Mouse (Mus musculus): ENCODE results near the gene Piezo1. TPM values are rescaled to one million over a fixed set of nuclear protein-coding genes. Genes with fewer than 3 reads are reported as not detected.

Gene Piezo1
- polyA plus RNA-seq, 1 experiment: 6.8 TPM

DNA sequence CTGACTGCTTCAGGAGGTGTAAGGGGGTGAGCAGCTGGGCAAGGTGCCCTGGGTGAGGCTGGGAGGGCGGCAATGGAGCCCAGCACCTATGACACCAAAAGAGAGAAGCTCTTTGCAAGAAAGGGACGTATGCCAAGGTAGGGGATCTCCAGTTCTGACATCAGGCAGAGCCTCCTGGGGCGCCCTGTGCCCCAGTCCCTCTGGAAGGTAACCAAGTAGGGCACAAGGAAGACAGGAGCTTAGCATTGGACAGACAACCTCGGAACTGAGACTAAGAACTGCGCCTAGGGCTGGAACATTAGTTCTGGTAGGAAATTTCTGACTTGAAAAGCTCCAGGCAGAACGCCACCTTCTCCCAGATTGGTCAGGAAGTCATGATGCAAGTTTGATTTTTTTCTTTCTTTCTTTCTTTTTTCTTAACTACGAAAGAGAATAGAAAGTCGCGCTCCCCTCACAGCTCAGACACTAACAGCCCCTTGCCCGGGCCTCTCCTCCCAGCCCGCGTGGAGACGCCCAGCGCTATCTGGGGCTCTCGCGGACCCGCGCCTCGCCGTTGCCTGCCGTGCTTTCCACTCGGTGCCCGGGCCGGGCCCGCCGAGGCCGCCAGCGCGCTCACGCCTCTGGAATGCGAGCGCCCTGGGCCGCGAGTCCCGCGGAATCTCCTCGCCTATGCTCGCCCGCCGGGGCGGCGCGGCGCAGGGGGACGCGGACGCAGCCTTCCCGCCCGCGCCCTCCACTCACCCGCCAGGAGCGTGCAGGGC lies 715 bp downstream of the Piezo1 start:
- H3K27me3 ChIP-seq (ENCODE audit: control insufficient read depth, insufficient read depth, low read length): no peaks in the 10 kb centered on the region
- peak overlapping the region; percentile 72 for H3K4me3 ChIP-seq (ENCODE audit: control insufficient read depth, low read depth, low read length)
- TF ChIP-seq CTCF (IDR thresholded peaks at IDR 0.05; ENCODE audit: control insufficient read depth, insufficient read depth, insufficient replicate concordance, low read depth, low read length) (no peak), POLR2A (IDR thresholded peaks at IDR 0.05; ENCODE audit: control insufficient read depth, low read depth, low read length) (no peak)
- no peaks in the 10 kb centered on the region for H3K36me3 ChIP-seq (ENCODE audit: control insufficient read depth, insufficient read depth, low read length)
- H3K27ac ChIP-seq (ENCODE audit: control insufficient read depth, insufficient read depth, low read depth, low read length): no peak overlapping the region
- peaks cover 29% of the 10 kb centered on the region for H3K4me1 ChIP-seq (ENCODE audit: control insufficient read depth, insufficient read depth, low read length)

DNA sequence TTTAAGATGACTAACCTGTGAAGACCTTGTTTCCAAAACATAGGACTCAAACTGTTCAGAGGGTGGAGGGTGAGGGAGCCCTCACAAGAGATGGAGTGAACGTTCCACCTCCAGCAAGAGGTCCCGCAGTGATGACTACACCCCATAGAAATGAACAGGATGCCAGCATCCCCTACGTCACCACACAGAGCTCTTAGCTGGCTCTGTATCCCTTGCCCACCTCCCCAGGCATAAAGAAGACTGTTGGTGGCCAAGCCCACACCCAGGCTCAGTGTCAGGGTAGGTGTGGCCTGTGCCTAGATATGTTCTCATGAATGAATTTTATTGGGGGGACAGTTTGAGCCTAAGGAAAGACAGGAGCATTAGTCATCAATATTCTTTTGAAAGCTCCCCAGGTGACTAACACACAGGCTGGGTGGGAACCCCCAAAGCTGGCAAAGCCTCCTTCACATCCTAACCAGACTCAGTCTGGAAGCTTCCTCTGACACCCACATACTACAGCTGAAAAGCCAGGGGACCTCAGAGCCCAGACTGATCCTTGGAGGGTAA lies 2.2 kb downstream of the Piezo1 start:
- Histone ChIP-seq H3K27ac (ENCODE audit: control insufficient read depth, insufficient read depth, low read depth, low read length) (no peak overlapping the region), H3K4me1 (ENCODE audit: control insufficient read depth, insufficient read depth, low read length) (peaks cover 29% of the 10 kb centered on the region), H3K4me3 (ENCODE audit: control insufficient read depth, low read depth, low read length) (no peak overlapping the region), H3K27me3 (ENCODE audit: control insufficient read depth, insufficient read depth, low read length) (no peaks in the 10 kb centered on the region), H3K36me3 (ENCODE audit: control insufficient read depth, insufficient read depth, low read length) (no peaks in the 10 kb centered on the region)
- no peak for TF ChIP-seq POLR2A (IDR thresholded peaks at IDR 0.05; ENCODE audit: control insufficient read depth, low read depth, low read length)
- no peak for TF ChIP-seq CTCF (IDR thresholded peaks at IDR 0.05; ENCODE audit: control insufficient read depth, insufficient read depth, insufficient replicate concordance, low read depth, low read length)

DNA sequence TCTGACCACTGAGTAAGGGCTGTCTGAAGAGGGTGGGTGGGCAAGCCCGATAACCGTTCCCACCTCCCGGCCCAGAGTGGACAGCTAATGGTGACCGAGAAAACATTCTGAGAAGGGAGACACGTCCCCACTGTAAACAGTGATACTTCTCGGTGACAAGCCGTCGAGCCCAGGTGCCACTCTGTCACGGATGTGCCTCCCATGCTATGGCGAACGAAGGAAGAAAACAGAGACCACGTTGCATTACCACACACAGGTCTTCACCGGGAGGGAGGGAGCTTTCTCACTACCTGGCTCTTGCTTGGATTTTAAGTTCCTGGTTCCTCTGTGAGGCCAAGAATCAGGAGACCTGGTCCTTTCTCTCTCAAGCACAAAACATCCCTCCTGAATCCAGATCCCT lies 2.8 kb downstream of the Piezo1 start:
- Histone ChIP-seq H3K4me3 (ENCODE audit: control insufficient read depth, low read depth, low read length) (no peak overlapping the region), H3K27me3 (ENCODE audit: control insufficient read depth, insufficient read depth, low read length) (no peaks in the 10 kb centered on the region), H3K27ac (ENCODE audit: control insufficient read depth, insufficient read depth, low read depth, low read length) (no peak overlapping the region), H3K4me1 (ENCODE audit: control insufficient read depth, insufficient read depth, low read length) (peaks cover 29% of the 10 kb centered on the region), H3K36me3 (ENCODE audit: control insufficient read depth, insufficient read depth, low read length) (no peaks in the 10 kb centered on the region)
- no peak for TF ChIP-seq POLR2A (IDR thresholded peaks at IDR 0.05; ENCODE audit: control insufficient read depth, low read depth, low read length)

DNA sequence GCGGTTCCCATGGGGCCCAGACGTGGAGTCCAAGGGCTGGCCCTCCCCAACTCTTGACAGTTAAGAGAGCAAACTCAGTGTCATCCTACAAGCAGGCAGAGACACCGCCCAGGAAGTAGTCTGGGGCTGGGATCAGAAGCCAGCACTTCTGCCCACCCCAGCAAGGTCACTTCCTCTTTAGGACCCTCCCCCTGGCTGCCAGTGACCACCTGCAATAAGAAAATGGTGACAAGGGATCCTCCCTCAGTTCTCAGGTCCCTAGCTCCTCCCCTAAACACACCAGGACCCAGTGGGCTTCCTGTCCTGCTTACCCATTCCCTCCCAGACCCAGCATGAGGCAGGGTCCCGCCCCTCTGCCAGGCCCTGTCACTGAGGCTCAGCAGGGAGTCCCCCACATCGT lies 3.3 kb downstream of the Piezo1 start:
- TF ChIP-seq POLR2A (IDR thresholded peaks at IDR 0.05; ENCODE audit: control insufficient read depth, low read depth, low read length): no peak
- TF ChIP-seq CTCF (IDR thresholded peaks at IDR 0.05; ENCODE audit: control insufficient read depth, insufficient read depth, insufficient replicate concordance, low read depth, low read length): no peak
- H3K36me3 ChIP-seq (ENCODE audit: control insufficient read depth, insufficient read depth, low read length): no peaks in the 10 kb centered on the region
- H3K4me1 ChIP-seq (ENCODE audit: control insufficient read depth, insufficient read depth, low read length): peaks cover 29% of the 10 kb centered on the region
- no peak overlapping the region for H3K27ac ChIP-seq (ENCODE audit: control insufficient read depth, insufficient read depth, low read depth, low read length)
- no peaks in the 10 kb centered on the region for H3K27me3 ChIP-seq (ENCODE audit: control insufficient read depth, insufficient read depth, low read length)
- no peak overlapping the region for H3K4me3 ChIP-seq (ENCODE audit: control insufficient read depth, low read depth, low read length)

DNA sequence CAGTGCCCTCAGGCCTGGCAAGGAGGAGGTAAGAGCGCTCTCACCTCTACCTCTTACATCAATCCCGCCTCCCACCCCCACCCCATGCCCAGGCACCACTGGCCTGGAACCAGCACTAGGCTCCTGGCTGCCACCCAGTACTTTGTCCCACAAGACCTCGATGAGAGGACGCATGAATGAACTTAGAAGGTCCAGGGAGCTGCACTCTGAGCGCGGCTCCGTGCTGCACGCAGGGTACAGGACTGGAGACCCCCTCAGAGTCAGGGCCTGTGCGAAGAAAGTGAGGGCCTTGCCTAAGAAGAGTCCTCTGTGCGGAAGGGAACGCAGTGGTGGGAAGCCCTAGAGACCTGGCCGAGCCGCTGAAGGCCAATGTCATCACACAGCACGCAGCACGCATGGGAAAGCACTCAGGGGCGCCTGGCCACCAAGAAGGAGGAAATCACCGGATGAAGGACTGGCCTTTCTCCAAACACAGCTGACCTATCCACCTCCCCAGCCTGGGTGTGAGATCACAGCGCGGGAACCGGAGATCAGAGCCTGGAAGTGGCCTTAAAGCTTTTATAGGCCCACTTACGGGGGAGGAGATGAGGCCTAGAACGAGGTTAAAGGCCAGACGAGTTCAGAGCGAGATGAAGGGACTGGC lies 4.2 kb downstream of the Piezo1 start:
- Histone ChIP-seq H3K36me3 (ENCODE audit: control insufficient read depth, insufficient read depth, low read length) (no peaks in the 10 kb centered on the region), H3K27me3 (ENCODE audit: control insufficient read depth, insufficient read depth, low read length) (no peaks in the 10 kb centered on the region), H3K27ac (ENCODE audit: control insufficient read depth, insufficient read depth, low read depth, low read length) (no peak overlapping the region), H3K4me3 (ENCODE audit: control insufficient read depth, low read depth, low read length) (no peak overlapping the region), H3K4me1 (ENCODE audit: control insufficient read depth, insufficient read depth, low read length) (peaks cover 26% of the 10 kb centered on the region)
- TF ChIP-seq CTCF (IDR thresholded peaks at IDR 0.05; ENCODE audit: control insufficient read depth, insufficient read depth, insufficient replicate concordance, low read depth, low read length) (no peak), POLR2A (IDR thresholded peaks at IDR 0.05; ENCODE audit: control insufficient read depth, low read depth, low read length) (no peak)

DNA sequence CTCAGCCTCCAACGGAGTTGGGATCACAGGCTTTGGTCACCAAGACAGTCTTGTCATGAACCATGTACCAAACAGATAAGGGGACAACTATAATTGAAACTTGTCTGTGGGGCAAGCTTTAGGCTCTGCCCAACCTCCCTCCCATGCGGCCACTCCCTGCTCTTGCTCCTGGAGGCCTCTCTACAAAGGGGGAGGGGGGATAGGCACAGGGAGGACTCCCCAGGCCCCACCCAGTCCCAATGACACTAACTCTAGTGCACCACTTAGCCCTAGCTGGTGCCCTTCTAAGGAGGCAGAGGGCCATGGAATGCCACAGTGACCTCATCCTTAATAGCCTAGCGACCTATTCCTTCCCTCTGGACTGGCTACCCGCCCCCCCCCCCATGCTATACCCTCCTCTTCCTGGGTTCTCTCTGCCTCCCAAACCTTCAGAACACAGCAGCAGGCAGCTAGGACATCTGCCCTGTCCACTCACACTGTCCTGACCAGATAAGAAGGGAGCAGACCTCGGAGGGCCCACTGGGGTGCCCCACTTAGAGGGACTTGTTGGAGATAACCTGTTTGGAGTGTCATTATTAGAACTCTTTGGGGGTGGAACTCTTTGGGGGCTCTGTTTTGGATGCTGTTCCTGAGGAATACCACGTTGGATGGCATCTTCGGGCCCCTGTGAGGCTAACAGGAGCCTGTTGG lies 4.9 kb downstream of the Piezo1 start:
- H3K27me3 ChIP-seq (ENCODE audit: control insufficient read depth, insufficient read depth, low read length): no peaks in the 10 kb centered on the region
- no peak overlapping the region for H3K4me3 ChIP-seq (ENCODE audit: control insufficient read depth, low read depth, low read length)
- H3K27ac ChIP-seq (ENCODE audit: control insufficient read depth, insufficient read depth, low read depth, low read length): no peak overlapping the region
- no peaks in the 10 kb centered on the region for H3K36me3 ChIP-seq (ENCODE audit: control insufficient read depth, insufficient read depth, low read length)
- TF ChIP-seq CTCF (IDR thresholded peaks at IDR 0.05; ENCODE audit: control insufficient read depth, insufficient read depth, insufficient replicate concordance, low read depth, low read length): no peak
- TF ChIP-seq POLR2A (IDR thresholded peaks at IDR 0.05; ENCODE audit: control insufficient read depth, low read depth, low read length): no peak
- H3K4me1 ChIP-seq (ENCODE audit: control insufficient read depth, insufficient read depth, low read length): peaks cover 25% of the 10 kb centered on the region

DNA sequence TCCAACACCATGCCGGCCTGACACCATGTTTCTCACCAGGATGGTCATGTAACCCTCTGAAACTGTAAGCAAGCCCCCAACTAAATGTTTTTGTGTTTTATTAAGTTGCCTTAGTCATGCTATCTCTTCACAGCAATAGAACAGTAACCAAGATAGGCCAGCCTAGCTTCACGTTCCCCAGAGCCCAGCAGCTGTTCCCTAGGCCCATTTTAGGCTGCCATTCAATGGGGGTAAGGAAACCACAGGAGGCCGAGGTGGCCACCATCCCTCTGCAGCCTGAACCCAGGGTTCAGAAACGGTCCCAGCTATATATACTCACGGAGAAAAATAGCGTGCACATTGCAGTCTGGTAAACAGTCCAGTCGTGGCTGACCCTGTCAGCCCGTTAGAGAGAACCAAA lies 7.0 kb downstream of the Piezo1 start:
- TF ChIP-seq CTCF (IDR thresholded peaks at IDR 0.05; ENCODE audit: control insufficient read depth, insufficient read depth, insufficient replicate concordance, low read depth, low read length) (no peak), POLR2A (IDR thresholded peaks at IDR 0.05; ENCODE audit: control insufficient read depth, low read depth, low read length) (no peak)
- Histone ChIP-seq H3K4me3 (ENCODE audit: control insufficient read depth, low read depth, low read length) (no peak overlapping the region), H3K27ac (ENCODE audit: control insufficient read depth, insufficient read depth, low read depth, low read length) (no peak overlapping the region), H3K36me3 (ENCODE audit: control insufficient read depth, insufficient read depth, low read length) (no peaks in the 10 kb centered on the region), H3K27me3 (ENCODE audit: control insufficient read depth, insufficient read depth, low read length) (no peaks in the 10 kb centered on the region), H3K4me1 (ENCODE audit: control insufficient read depth, insufficient read depth, low read length) (peaks cover 18% of the 10 kb centered on the region)

Data from testis, adult 2 months (tissue).